Mouse (Mus musculus) gastrocnemius, adult 8-10 months (tissue): ENCODE data around the gene Slc22a5. TPM values are rescaled to one million over a fixed set of nuclear protein-coding genes. Genes with fewer than 3 reads are reported as not detected.
"Not testable (repeated sequence)": the region's sequence is repeated elsewhere in the genome, so short reads cannot be mapped to it uniquely, and the experiment has no call there.

Experiments
- DNase-seq, 2 experiments: peaks; one replicate each; pipeline ENCODE4 v3.0.0; 2022; ENCODE audit warnings: low spot score in 2 of 2
- total RNA-seq, 4 experiments: library from RNA; stranded (reverse); gene quantifications; 2 replicates each; pipeline ENCODE4 v1.2.4; 2022

Gene Slc22a5
- total RNA-seq = 10 to 100 TPM in 1 of 4 experiments, 1 to 10 TPM in 3; 6.9 to 10.5 (median 8.5) TPM

- peak; percentile 99 to 100 for DNase-seq
These were observed at the start of gene Slc22a5 for GRCm38 (mm10) chr11:53891505-53892451. TSS of gene Slc22a5 (minus strand) at chr11:53891660.

DNA sequence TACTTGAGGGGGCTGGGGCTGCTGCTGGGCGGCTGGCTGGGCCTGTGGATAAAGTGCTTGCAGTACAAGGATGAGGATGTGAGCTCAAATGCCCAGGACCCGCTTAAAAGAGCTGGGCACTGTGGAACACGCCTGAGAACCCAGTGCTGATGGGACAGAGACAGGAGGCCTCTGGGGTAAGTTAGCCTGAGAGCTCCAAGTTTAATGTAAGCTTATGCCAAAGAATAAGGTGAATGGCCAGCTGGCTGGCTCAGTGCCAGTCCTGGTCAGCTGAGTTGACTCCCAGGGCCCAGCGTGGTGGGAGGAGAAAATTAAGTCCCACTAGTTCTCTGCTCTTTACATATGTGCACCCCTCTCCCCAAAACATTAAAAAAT is 40.5 kb upstream of the Slc22a5 start:
- not testable (repeated sequence) for DNase-seq

DNA sequence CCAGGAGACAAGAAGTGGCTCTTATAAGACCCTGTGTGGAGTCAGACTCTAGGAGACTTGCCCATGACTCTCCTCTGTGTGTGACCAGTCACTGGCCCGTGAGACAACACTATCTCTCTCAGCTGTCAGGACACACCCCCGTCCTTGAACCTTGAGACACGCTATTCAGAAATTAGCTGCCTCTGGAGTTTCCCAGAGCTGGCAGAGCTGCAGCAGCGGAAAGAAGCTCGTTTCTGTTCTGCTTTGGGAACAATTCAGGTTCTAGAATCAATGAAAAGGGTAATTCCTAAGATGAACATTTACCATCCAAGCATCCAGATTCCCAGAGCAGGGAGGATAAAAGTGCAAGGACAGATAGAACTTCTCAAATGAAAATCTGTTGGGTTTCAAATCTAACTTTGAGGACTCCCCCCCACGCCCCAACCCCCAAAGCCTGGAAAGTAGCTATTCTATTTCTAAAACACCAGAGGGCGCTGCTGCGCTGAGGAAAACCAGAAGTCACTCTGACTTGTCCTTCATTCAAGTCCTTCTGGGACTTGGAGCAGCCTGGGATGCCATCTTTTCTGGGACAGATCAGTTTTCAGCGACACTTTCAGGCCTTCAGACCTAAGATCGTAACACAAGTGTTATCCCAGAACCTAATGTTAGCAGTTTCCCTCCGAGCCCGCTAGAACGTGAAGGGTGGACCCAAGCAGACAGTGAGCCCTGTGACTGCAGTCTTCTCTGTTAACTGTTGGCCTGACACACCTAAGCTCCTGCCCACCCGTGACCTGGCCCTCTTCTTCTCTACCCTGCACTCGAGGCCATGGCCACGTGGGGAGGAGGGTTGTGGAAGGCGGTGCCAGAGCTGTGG is 39.9 kb upstream of the Slc22a5 start:
- DNase-seq = peak; percentile 16 to 20

DNA sequence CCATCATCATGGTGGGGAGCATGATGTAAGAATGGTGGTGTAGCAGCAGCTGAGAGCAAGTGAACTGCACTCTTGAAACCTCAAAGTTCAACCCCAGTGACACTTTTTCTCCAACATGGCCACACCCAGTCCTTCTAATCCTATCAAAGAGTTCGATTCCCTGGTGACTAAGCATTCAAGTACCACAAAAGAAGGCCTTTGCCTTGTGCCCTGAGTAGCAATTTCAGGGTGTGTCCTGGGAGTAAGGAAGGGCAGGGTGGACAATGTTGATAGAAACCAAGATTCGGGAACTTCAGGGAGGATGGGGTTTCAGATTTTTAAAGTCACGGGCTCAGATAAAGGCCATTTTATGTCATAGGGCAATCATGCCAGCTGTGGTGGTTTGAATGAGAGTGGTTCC is 38.3 kb upstream of the Slc22a5 start:
- no peak for DNase-seq

DNA sequence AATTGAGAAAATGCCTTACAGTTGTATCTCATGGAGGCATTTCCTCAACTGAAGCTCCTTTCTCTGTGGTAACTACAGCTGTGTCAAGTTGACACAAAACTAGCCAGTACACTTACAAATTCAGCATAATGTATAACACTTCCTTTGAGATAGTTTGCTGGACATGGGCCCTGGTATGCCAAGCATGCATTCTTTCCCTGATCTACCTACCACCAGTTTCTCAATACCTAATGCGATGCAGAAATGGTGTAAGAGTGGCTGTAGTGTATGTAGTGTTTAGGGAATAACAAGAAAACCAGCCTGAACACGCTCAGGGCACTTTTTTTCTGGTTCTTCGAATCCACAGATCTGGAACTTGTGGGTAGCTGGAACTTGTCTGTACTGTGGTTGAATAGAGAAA is 37.1 kb upstream of the Slc22a5 start:
- DNase-seq = no peak

DNA sequence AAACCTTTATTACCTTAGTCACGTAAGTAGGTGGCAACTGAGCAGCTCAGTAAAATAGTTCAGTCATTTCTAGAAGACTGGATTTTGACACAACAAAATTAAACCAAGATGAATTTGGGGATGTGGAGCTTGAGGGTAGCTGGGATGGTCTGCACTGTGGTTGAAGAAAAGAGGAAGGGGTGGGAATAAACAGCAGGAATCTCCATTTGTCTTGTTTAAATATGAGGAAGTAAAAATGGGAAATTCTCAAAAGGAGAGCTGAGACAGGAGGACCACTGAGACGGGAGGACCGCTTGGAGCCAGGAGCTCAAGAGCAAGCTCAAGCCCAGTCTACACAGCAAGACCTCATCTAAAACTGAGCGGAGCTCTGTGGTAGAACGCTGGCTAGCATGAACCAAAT is 34.8 kb upstream of the Slc22a5 start:
- no peak for DNase-seq

GRCm38 (mm10) chr11:53918851-53919250 is 27.4 kb upstream of the Slc22a5 start:
- DNase-seq = no peak

GRCm38 (mm10) chr11:53911011-53911410 is 19.6 kb upstream of the Slc22a5 start:
- no peak for DNase-seq

DNA sequence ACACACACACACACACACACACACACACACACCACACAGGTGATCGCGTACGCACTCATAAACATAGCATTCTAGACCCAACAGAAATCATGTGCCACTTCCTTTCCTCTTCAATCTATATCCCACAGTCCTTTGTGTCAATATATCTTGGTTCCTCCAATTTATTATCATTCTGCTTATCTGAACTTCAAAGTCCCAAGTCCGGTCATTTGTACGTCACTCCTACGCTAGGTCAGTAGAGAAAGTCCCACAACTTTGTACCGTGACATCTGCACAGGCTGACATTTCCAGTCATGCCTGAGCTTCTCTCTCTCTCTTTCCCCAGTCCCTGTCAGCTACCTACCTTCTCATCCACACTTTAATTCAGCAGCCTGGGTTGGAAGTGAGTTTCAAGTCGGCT is 17.2 kb upstream of the Slc22a5 start:
- no peak for DNase-seq

DNA sequence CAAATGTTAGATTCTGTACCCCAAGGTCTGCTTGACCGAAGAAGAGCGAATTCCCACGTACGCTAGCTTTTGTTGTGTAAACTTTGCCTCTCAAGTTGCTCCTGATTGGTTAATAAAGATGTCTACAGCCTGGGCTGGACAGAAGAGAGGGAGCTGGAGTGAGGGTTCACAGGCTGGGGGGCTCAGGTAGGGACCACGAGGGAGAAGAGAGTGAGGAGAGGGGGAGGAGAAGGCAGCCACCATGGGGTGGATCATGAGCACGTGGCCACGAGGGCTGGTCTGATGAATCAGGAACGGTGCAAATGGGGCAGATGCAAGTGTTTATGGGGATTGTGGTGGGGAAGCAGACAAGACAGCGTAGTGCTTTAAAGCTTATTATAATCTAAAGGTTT is 13.1 kb upstream of the Slc22a5 start:
- DNase-seq = no peak

GRCm38 (mm10) chr11:53903781-53904533 is 12.5 kb upstream of the Slc22a5 start:
- DNase-seq = no peak

DNA sequence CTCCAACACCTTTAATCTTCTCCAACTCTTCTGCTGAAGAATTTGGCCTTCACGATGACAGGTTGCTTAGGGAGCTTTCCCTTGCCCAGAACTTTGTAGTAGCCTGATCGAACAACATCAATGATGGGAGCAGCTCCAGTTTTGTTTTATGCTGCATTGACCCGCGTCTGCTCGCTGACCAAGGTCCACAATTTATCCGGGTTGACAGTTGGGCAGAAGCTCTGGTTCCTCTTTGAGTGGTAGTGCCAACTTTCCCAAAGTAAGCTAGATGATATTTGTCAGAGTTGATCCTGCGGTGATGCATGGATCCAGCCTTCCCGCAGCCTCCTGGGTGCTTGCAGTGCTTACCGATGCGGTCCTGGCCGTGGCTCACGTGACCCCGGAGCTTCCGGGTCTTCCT is 11.3 kb upstream of the Slc22a5 start:
- DNase-seq = no peak

GRCm38 (mm10) chr11:53900991-53901390 is 9.5 kb upstream of the Slc22a5 start:
- no peak for DNase-seq

- no peak for DNase-seq
These were observed 8.5 kb upstream of the Slc22a5 start for GRCm38 (mm10) chr11:53899981-53900380.

DNA sequence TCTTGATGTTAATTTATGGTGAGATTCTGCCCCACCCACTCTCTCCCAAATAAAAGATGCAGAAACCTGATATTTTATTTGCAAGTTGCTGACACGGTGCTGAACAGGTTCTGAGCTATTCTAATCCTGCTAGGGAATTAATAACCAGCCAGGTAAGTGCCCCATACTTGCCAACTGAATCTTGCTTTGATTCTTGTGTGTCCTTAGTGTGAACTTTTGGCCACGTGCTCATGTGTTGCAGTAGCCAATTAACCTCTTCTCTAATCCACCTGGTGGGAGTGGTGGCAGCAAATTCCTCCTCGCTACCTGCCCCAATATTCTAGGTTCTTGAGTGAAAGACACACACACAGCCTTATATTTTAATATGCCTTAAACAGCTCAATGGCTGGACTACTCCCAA is 7.5 kb upstream of the Slc22a5 start:
- DNase-seq = no peak

DNA sequence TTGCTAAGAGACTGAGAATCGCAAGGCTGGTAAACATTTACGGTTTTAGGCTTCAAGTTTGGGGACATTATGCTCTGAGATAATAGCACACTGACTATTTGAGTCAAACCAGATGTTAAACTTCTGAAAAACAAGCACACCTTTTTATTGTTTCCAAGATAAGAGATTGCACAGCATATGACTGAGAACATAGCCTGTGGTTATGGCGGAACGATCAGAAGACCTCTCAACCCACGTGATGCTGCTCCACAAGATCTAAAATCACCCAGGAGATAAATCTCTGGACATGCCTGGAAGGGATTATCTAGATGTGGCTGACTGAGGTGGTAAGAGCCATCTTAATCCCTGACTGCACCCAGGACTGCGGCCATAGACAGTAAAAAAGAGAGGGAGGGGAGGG is 5.5 kb upstream of the Slc22a5 start:
- DNase-seq = no peak

GRCm38 (mm10) chr11:53893451-53893850 is 2.0 kb upstream of the Slc22a5 start:
- no peak for DNase-seq

DNA sequence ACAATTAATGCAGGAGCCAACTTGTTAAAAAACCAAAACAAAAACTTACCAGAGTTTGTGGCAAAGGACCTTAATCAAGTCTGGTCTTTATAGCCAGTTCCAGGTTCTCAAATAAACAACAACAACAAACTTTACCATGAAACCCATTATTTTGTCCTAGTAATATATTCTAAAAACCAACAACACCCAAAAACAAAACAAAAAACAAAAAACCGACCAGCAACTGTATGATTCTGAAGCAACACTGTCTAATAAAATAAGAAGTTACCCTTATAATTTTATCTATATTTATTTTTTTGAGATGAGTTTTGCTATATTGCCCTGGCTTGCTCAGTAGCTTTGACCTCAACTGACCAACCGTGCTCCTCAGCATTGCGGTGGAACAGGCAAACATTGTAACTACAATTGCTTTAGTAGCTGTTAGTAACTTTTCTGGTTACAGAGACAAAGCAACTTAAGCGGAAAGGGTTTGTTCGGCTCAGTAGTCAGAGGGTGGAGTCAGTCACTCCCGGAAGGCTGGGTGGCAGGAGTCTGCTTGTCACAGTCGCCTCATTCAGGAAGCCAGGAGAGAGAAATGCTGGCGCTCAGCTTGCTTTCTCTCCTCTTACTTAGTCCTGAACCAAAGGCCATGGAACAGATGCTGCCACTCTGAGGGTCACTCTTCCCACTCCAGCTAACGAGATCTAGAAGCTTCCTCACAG is 1.4 kb upstream of the Slc22a5 start:
- no peak for DNase-seq

DNA sequence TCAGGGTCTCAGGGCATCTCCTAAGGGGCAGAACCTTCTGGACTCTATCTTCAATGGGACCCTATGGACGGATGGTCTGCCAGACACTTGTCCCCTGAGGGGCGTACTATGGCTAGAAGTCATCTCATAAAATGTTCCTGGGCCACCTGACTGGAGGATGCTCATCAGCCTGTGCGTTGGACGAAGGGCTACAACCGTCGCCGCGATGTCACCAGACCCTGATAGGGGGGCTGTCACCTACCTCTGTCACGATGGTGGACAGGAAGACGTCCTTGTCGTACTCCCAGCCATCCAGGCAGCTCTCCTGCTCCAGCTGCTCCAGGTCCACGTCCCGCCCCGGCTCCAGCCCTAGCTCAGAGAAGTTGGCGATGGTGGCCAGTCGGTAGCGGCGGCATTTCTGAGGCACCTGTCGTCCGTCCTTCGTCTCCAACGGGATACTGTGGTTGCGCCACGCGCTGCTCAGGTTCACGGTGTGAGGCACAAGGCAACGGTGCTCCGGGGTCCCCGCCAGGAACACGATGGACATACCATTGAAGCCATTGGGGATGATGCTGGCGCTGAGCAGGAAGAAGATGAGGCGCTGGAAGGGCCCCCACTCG is 455 bp downstream of the Slc22a5 start:
- DNase-seq = peak; percentile 5 to 41

DNA sequence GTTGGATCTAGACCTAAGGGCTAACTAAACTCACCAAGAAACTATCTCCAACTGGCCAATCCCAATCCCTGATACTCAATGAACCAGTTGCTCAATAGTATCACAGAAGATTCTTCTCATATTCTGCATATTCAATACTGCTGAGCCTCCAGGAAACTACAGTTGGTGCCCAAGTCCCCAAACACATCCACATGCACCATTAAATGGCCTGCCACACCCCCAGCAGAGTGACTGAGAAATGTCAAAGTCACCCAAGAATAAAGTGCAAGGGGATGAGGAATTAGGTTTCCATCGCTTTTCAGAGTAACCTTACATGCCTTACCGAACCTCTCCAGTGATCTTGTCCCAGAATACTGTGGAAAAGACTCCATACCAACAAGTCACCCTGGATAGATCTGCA is 1.2 kb downstream of the Slc22a5 start:
- no peak for DNase-seq
